In genomic region chr12:17510158-17510557, GRCm38 (mm10) we compare ENCODE assay signal across 10 mouse cellular contexts. TPM values are rescaled to one million over a fixed set of nuclear protein-coding genes. Genes with fewer than 3 reads are reported as not detected.
DNase-seq lines count a peak whose midpoint lies in the region; ATAC-seq and TF ChIP-seq lines count a peak whose summit lies in the region.
"Had no signal": no experiment of that assay in that cellular context is flagged by ENCODE, and none has a peak within 500 bp of the region (broad histone marks: within the 10 kb centered on the region; RNA-seq: fewer than 3 reads in every experiment).

No protein-coding gene starts in this region.

- no peak overlapping the region for H3K4me2 ChIP-seq in heart, embryonic 11.5 days
- H3K4me2 ChIP-seq in CH12.LX (ENCODE audit: insufficient read depth, low read depth, poor library complexity, severe bottlenecking), result peak overlapping the region; percentile 29
- no peak overlapping the region for H3K4me2 ChIP-seq in lung, embryonic 15.5 days

- ATAC-seq in heart, embryonic 11.5 days (replicated peaks; ENCODE audit: insufficient number of reproducible peaks, low FRiP score, low TSS enrichment), result no peak
- peak; percentile 53; the same call in 1 of the 2 replicates for ATAC-seq in lung, embryonic 15.5 days (ENCODE audit: borderline replicate concordance, extremely low read depth, low FRiP score, low TSS enrichment)

- H3K27me3 ChIP-seq in heart, embryonic 11.5 days (ENCODE audit: control insufficient read depth, insufficient read depth, low read length), result no peaks in the 10 kb centered on the region
- H3K27me3 ChIP-seq in CH12.LX (replicated peaks), result no peaks in the 10 kb centered on the region
- no peaks in the 10 kb centered on the region for H3K27me3 ChIP-seq in lung, embryonic 15.5 days

- no peak overlapping the region for H3K9ac ChIP-seq in heart, embryonic 11.5 days (ENCODE audit: low read depth, low read length)
- peak overlapping the region; percentile 43 for H3K9ac ChIP-seq in CH12.LX (ENCODE audit: insufficient read depth, low read depth)
- no peak overlapping the region for H3K9ac ChIP-seq in lung, embryonic 15.5 days

- H3K27ac ChIP-seq in heart, embryonic 11.5 days (ENCODE audit: low read depth, low read length), result no peak overlapping the region
- H3K27ac ChIP-seq in CH12.LX (ENCODE audit: insufficient read depth, low read depth), result peak overlapping the region; percentile 82
- no peak overlapping the region for H3K27ac ChIP-seq in lung, embryonic 15.5 days
- H3K27ac ChIP-seq: layer of hippocampus, adult 2 months had no signal

- peaks cover 14% of the 10 kb centered on the region for H3K4me1 ChIP-seq in heart, embryonic 11.5 days (ENCODE audit: control insufficient read depth, insufficient read depth, low read length)
- peaks cover 37 to 80% of the 10 kb centered on the region in 2 experiments for H3K4me1 ChIP-seq in CH12.LX (ENCODE audit: control insufficient read depth in 1 of 2, insufficient read depth in 2 of 2)
- peaks cover 21% of the 10 kb centered on the region for H3K4me1 ChIP-seq in lung, embryonic 15.5 days

- WGBS in heart, embryonic 11.5 days (ENCODE audit: insufficient replicate concordance), result 47% methylated on average over 12 of the region's 12 CpGs
- WGBS in lung, embryonic 15.5 days, result 46% methylated on average over 12 of the region's 12 CpGs

- TF ChIP-seq POLR2A in CH12.LX (IDR thresholded peaks at IDR 0.05; ENCODE audit: low read depth, low read length), result no peak

- TF ChIP-seq RAD21 in CH12.LX (IDR thresholded peaks at IDR 0.05; ENCODE audit: low read depth, low read length), result no peak

- in situ Hi-C loops in CH12.LX (cut with MboI; ENCODE audit: low pct_ligation_motif_present, low pct_unique_long_range_greater_than_20kb, low sequenced_read_pairs), result no loop called here

- no peak overlapping the region for H3K4me3 ChIP-seq in heart, embryonic 11.5 days (ENCODE audit: low read depth, low read length)
- H3K4me3 ChIP-seq in CH12.LX (replicated peaks in 1 of 3; ENCODE audit: low read depth in 2 of 3, low read length in 2 of 3, poor library complexity in 1 of 3), result peak overlapping the region in 2 of 3 experiments; percentile 2 to 47
- no peak overlapping the region for H3K4me3 ChIP-seq in lung, embryonic 15.5 days
- H3K4me3 ChIP-seq: erythroblast, embryonic 14.5 days; layer of hippocampus, adult 2 months had no signal

- no peaks in the 10 kb centered on the region for H3K9me3 ChIP-seq in heart, embryonic 11.5 days (replicated peaks; ENCODE audit: control insufficient read depth, low read length)
- H3K9me3 ChIP-seq in CH12.LX (replicated peaks; ENCODE audit: low read length), result no peaks in the 10 kb centered on the region
- no peaks in the 10 kb centered on the region for H3K9me3 ChIP-seq in lung, embryonic 15.5 days

- H3K36me3 ChIP-seq in heart, embryonic 11.5 days (ENCODE audit: control insufficient read depth, insufficient read depth, low read length), result no peaks in the 10 kb centered on the region
- no peaks in the 10 kb centered on the region for H3K36me3 ChIP-seq in CH12.LX (replicated peaks in 1 of 2; ENCODE audit: control insufficient read depth in 1 of 2, insufficient read depth in 1 of 2, low read length in 1 of 2)
- no peaks in the 10 kb centered on the region for H3K36me3 ChIP-seq in lung, embryonic 15.5 days

- TF ChIP-seq EP300 in CH12.LX (IDR thresholded peaks at IDR 0.05; ENCODE audit: low read length), result no peak

- no peak for TF ChIP-seq CTCF in CH12.LX (conservative IDR thresholded peaks at IDR 0.05 in 1 of 2, IDR thresholded peaks at IDR 0.05 in 1 of 2; ENCODE audit: low read depth in 2 of 2, low read length in 2 of 2)

- DNase-seq in heart, adult 11 months, result peak; percentile 96
- no peak for DNase-seq in CH12.LX (ENCODE audit: extremely low read depth)
- DNase-seq in adrenal gland, postnatal 4 days (ENCODE audit: low spot score in 2 of 2), result peak; percentile 41 to 72
- DNase-seq in cerebellum, postnatal 10 days, result no peak
- no peak for DNase-seq in right cerebral cortex, adult 2 months (ENCODE audit: low spot score in 2 of 2)
- DNase-seq in MN1 (ENCODE audit: low spot score), result no peak

- dilution Hi-C loops in CH12.LX (cut with MboI; ENCODE audit: extremely low pct_ligation_motif_present, extremely low pct_unique_long_range_greater_than_20kb, low sequenced_read_pairs), result no loop called here

- no peaks in the 10 kb centered on the region for H3K79me2 ChIP-seq in CH12.LX (replicated peaks; ENCODE audit: control insufficient read depth, extremely low read depth, insufficient read depth, poor library complexity, severe bottlenecking)

TF ChIP-seq in CH12.LX, 34 proteins besides CTCF, POLR2A, EP300 and RAD21:
- TF ChIP-seq BHLHE40 (IDR thresholded peaks at IDR 0.05; ENCODE audit: low read depth, low read length), result peak; percentile 76
- peak; percentile 36; the same call in 1 of the 2 replicates for TF ChIP-seq TCF12 (IDR thresholded peaks at IDR 0.05; ENCODE audit: low read depth, low read length)
- peak; percentile 59; the same call in 1 of the 2 replicates for TF ChIP-seq ETS1 (conservative IDR thresholded peaks at IDR 0.05; ENCODE audit: low read depth, low read length)
- TF ChIP-seq TBP (conservative IDR thresholded peaks at IDR 0.05; ENCODE audit: low read depth, low read length), result 0 out of 2 replicates have a peak, but pooled peaks have one; percentile 43
- 0 out of 2 replicates have a peak, but pooled peaks have one; percentile 21 for TF ChIP-seq IRF4 (IDR thresholded peaks at IDR 0.05; ENCODE audit: low read depth, low read length)
- no peak for TF ChIP-seq UBTF (IDR thresholded peaks at IDR 0.05; ENCODE audit: low read depth, low read length)
TF ChIP-seq in CH12.LX: peak in this region for 5.

RNA-seq across cellular contexts. Expression of gene Odc1, which starts 34.4 kb away (rescaled TPM):
- polyA plus RNA-seq in heart, embryonic 11.5 days (2014; fragmentation: Nextera tagmentation; extraction: Ambion mirVana), result 158 and 159 TPM in 2 replicates
- total RNA-seq in CH12.LX (2012; rRNA removed) (1,757 and 1,839 TPM in 2 replicates), CH12.LX (2014; rRNA removed) (2,455 and 2,545 TPM in 2 replicates)
- 2,544 and 2,567 TPM in 2 replicates for polyA plus RNA-seq in CH12.LX (2012; ENCODE audit: insufficient read length, low read depth)
- total RNA-seq in adrenal gland, postnatal 4 days (2021), result 100 to 1,000 TPM; 212 to 228 TPM
- 192 and 214 TPM in 2 replicates for polyA plus RNA-seq in lung, embryonic 15.5 days (2015; fragmentation: Nextera tagmentation; extraction: Ambion mirVana)

Comparison
In these comparisons a context has a peak if more than half of its experiments do, and no peak if none do; other contexts are left out.
1. DNase-seq: peak in heart, adult 11 months (single experiment) and adrenal gland, postnatal 4 days (2 of 2); none in CH12.LX (single experiment), cerebellum, postnatal 10 days (0 of 2), right cerebral cortex, adult 2 months (0 of 2) and MN1 (single experiment).
2. H3K4me3 ChIP-seq: peak in CH12.LX (2 of 3); none in heart, embryonic 11.5 days (single experiment) and lung, embryonic 15.5 days (single experiment).
3. RNA of gene Odc1, which starts 34.4 kb away (polyA plus RNA-seq): 2,544 to 2,567 TPM in CH12.LX; 192 to 214 TPM in lung, embryonic 15.5 days and 158 to 159 TPM in heart, embryonic 11.5 days; every median in the first group is over 10 times any median in the second.